Mouse (Mus musculus) stomach, embryonic 16.5 days (tissue): ENCODE measurements around the gene Zfhx3. TPM values are rescaled to one million over a fixed set of nuclear protein-coding genes. Genes with fewer than 3 reads are reported as not detected.

Experiments
- ATAC-seq: fragments of 200-750 bp; cut with Nextera tagmentation; 2 replicates; pipeline ENCODE4 v1.8.0; 2017; ENCODE audit warnings: moderate number of reproducible peaks, moderate TSS enrichment; ENCODE audit not compliant: insufficient read depth, low FRiP score
- H3K27ac ChIP-seq: fragments of 300-500 bp; sonication (generic); 2 replicates; pipeline ENCODE4 v1.5.1; 2014; ENCODE audit warnings: low read length
- H3K27me3 ChIP-seq: fragments of 300-500 bp; sonication (generic); 2 replicates; pipeline ENCODE4 v1.6.1; 2014; ENCODE audit warnings: low read length, control low read depth, mixed read lengths; ENCODE audit not compliant: control insufficient read depth, insufficient read depth
- H3K36me3 ChIP-seq: fragments of 300-500 bp; sonication (generic); 2 replicates; pipeline ENCODE4 v1.6.1; 2014; ENCODE audit warnings: low read length; ENCODE audit not compliant: control insufficient read depth, insufficient read depth
- H3K4me1 ChIP-seq: fragments of 300-500 bp; sonication (generic); 2 replicates; pipeline ENCODE4 v1.6.1; 2014; ENCODE audit warnings: low read length, control low read depth, mixed read lengths; ENCODE audit not compliant: control insufficient read depth, insufficient read depth
- H3K4me2 ChIP-seq: fragments of 300-500 bp; sonication (generic); 2 replicates; pipeline ENCODE4 v1.6.1; 2014; ENCODE audit warnings: low read depth, low read length, mixed read lengths
- H3K4me3 ChIP-seq: fragments of 300-500 bp; sonication (generic); replicated peaks from 2 replicates; pipeline ENCODE4 v1.5.1; 2014; ENCODE audit warnings: mild to moderate bottlenecking, low read length
- H3K9ac ChIP-seq: fragments of 300-500 bp; sonication (generic); 2 replicates; pipeline ENCODE4 v1.6.1; 2014; ENCODE audit warnings: low read length
- H3K9me3 ChIP-seq: fragments of 300-500 bp; sonication (generic); replicated peaks from 2 replicates; pipeline ENCODE4 v1.6.1; 2016; ENCODE audit warnings: low read length, control low read depth; ENCODE audit not compliant: control insufficient read depth
- WGBS: fragments of 180-500 bp; shearing (Covaris S2); extraction: QIAGEN DNeasy Blood & Tissue Kit; methylation state at CpG from one replicate; pipeline ENCODE4 v1.1.7; 2014; 5-methylcytosine and 5-hydroxymethylcytosine counted together
- polyA plus RNA-seq: library from polyadenylated mRNA; unstranded; fragments of >200 nt; fragmentation: Nextera tagmentation; extraction: Ambion mirVana; gene quantifications from 2 replicates; pipeline ENCODE4 v1.2.1, GENCODE M21; 2015

Gene Zfhx3
- polyA plus RNA-seq, 1 experiment from 2014 or later = 10.9 TPM

- Histone ChIP-seq H3K9ac (no peak overlapping the region), H3K4me3 (no peak overlapping the region), H3K4me1 (peaks cover 4% of the 10 kb centered on the region; the same call in 1 of the 2 replicates), H3K27me3 (no peaks in the 10 kb centered on the region), H3K36me3 (no peaks in the 10 kb centered on the region), H3K4me2 (no peak overlapping the region), H3K27ac (no peak overlapping the region), H3K9me3 (no peaks in the 10 kb centered on the region)
- WGBS = 62% methylated on average over 9 of the region's 9 CpGs
- ATAC-seq = peak; percentile 44; the same call in 1 of the 2 replicates
Observed at GRCm38 (mm10) chr8:108392909-108393308, 450.5 kb downstream of the Zfhx3 start.

GRCm38 (mm10) chr8:108402149-108402548, 459.7 kb downstream of the Zfhx3 start:
- Histone ChIP-seq H3K27ac (no peak overlapping the region), H3K9me3 (no peaks in the 10 kb centered on the region), H3K36me3 (no peaks in the 10 kb centered on the region), H3K9ac (no peak overlapping the region), H3K4me3 (no peak overlapping the region), H3K4me2 (no peak overlapping the region), H3K4me1 (no peaks in the 10 kb centered on the region), H3K27me3 (no peaks in the 10 kb centered on the region)
- 75% methylated on average over 9 of the region's 9 CpGs for WGBS
- no peak for ATAC-seq

GRCm38 (mm10) chr8:108406716-108407494, 464.5 kb downstream of the Zfhx3 start:
- H3K4me2 ChIP-seq = 0 out of 2 replicates have a peak overlapping the region, but pooled peaks have one; percentile 7
- H3K27ac ChIP-seq = no peak overlapping the region
- ATAC-seq = no peak
- no peaks in the 10 kb centered on the region for H3K9me3 ChIP-seq
- H3K9ac ChIP-seq = no peak overlapping the region
- no peaks in the 10 kb centered on the region for H3K36me3 ChIP-seq
- no peaks in the 10 kb centered on the region for H3K27me3 ChIP-seq
- no peak overlapping the region for H3K4me3 ChIP-seq
- no peaks in the 10 kb centered on the region for H3K4me1 ChIP-seq
- 50% methylated on average over 25 of the region's 25 CpGs for WGBS

- Histone ChIP-seq H3K4me1 (no peaks in the 10 kb centered on the region), H3K4me2 (no peak overlapping the region), H3K27ac (no peak overlapping the region), H3K4me3 (no peak overlapping the region), H3K9ac (no peak overlapping the region), H3K9me3 (no peaks in the 10 kb centered on the region), H3K36me3 (no peaks in the 10 kb centered on the region), H3K27me3 (no peaks in the 10 kb centered on the region)
- WGBS = 68% methylated on average over 15 of the region's 15 CpGs
- no peak for ATAC-seq
Observed at GRCm38 (mm10) chr8:108419162-108419844, 476.9 kb downstream of the Zfhx3 start.

- Histone ChIP-seq H3K4me3 (no peak overlapping the region), H3K4me1 (no peaks in the 10 kb centered on the region), H3K27me3 (no peaks in the 10 kb centered on the region), H3K36me3 (no peaks in the 10 kb centered on the region), H3K4me2 (no peak overlapping the region), H3K9ac (no peak overlapping the region), H3K9me3 (no peaks in the 10 kb centered on the region), H3K27ac (no peak overlapping the region)
- no peak for ATAC-seq
- WGBS = 68% methylated on average over 3 of the region's 3 CpGs
Observed at GRCm38 (mm10) chr8:108422521-108422920, 480.1 kb downstream of the Zfhx3 start.

- Histone ChIP-seq H3K4me3 (no peak overlapping the region), H3K4me2 (no peak overlapping the region), H3K27me3 (no peaks in the 10 kb centered on the region), H3K9me3 (no peaks in the 10 kb centered on the region), H3K9ac (no peak overlapping the region), H3K4me1 (no peaks in the 10 kb centered on the region), H3K36me3 (no peaks in the 10 kb centered on the region), H3K27ac (no peak overlapping the region)
- WGBS = 52% methylated on average over 8 of the region's 8 CpGs
- ATAC-seq = peak; percentile 33; the same call in 1 of the 2 replicates
Observed at GRCm38 (mm10) chr8:108424337-108424736, 481.9 kb downstream of the Zfhx3 start.

GRCm38 (mm10) chr8:108433321-108433720, 490.9 kb downstream of the Zfhx3 start:
- WGBS = 32% methylated on average over 5 of the region's 5 CpGs
- ATAC-seq = no peak
- Histone ChIP-seq H3K9me3 (no peaks in the 10 kb centered on the region), H3K9ac (no peak overlapping the region), H3K27me3 (no peaks in the 10 kb centered on the region), H3K4me3 (no peak overlapping the region), H3K4me2 (no peak overlapping the region), H3K4me1 (no peaks in the 10 kb centered on the region), H3K27ac (no peak overlapping the region), H3K36me3 (no peaks in the 10 kb centered on the region)

- 59% methylated on average over 4 of the region's 4 CpGs for WGBS
Observed at GRCm38 (mm10) chr8:108434510-108434909, 492.1 kb downstream of the Zfhx3 start.

GRCm38 (mm10) chr8:108436336-108436735, 493.9 kb downstream of the Zfhx3 start:
- Histone ChIP-seq H3K4me3 (no peak overlapping the region), H3K9ac (no peak overlapping the region), H3K36me3 (no peaks in the 10 kb centered on the region), H3K4me2 (no peak overlapping the region), H3K27me3 (no peaks in the 10 kb centered on the region), H3K4me1 (no peaks in the 10 kb centered on the region), H3K9me3 (no peaks in the 10 kb centered on the region), H3K27ac (no peak overlapping the region)
- 69% methylated on average over 12 of the region's 12 CpGs for WGBS
- ATAC-seq = no peak

More at GRCm38 (mm10) chr8:108434510-108434909, 492.1 kb downstream of the Zfhx3 start:
- Histone ChIP-seq H3K9me3 (no peaks in the 10 kb centered on the region), H3K27ac (no peak overlapping the region), H3K27me3 (no peaks in the 10 kb centered on the region), H3K9ac (no peak overlapping the region), H3K4me2 (no peak overlapping the region), H3K4me1 (no peaks in the 10 kb centered on the region), H3K36me3 (no peaks in the 10 kb centered on the region), H3K4me3 (no peak overlapping the region)
- ATAC-seq = no peak
